Mouse (Mus musculus): ENCODE results near the gene Zfp963. TPM values are rescaled to one million over a fixed set of nuclear protein-coding genes. Genes with fewer than 3 reads are reported as not detected.

The Zfp963 gene
- 1.1 and 1.3 TPM in 2 replicates for polyA plus RNA-seq (2012; rRNA removed)

DNA sequence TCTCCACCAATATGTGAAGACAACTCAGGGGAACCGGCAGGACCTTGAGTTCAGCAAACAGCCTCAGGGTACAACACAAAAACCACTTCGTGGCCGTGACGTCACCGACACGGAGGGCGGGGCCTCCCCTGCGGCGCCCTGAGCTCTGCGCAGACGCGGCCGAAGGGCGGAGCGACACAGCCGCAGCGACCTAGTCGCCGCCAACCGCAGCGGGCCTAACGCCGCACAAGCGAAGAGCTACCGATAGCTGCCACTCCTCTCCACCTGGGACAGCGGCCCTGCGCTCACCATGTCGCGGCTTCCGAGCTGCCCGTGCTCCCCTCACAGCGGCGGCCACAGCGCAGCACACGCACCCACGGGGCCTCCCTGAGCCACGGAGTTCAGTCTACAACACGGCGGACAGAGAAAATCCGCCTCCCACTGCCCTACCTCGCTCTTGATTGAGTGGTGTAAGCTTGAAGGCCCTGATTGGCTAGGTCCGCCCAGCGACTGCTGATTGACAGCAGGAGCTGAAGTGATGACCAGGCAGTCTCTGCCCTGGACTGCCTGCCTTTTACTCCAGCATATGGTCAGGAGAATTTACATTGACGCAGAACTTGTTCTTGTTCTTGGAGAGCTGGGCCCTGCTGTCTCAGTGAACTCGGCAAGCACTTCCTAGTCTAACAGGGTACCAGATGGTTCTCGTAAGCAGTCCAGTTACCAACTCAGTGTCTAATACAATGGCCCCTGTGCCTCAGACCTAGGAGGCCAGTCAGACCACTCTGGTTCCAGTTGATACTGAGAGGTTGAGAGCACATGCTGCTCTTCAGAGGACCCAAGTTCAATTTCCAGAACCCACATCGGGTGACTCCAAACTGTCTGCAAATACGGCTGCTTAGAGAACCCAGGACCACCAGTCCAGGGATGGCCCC is at the start of gene Zfp963:
TSS of gene Zfp963 (minus strand) at position 427 of the 911 bp plus-strand sequence.
- Histone ChIP-seq H3K27me3 (ENCODE audit: control insufficient read depth, insufficient read depth, low read length) (no peaks in the 10 kb centered on the region), H3K27ac (ENCODE audit: insufficient read depth, low read length) (peak within 1 kb of the TSS; percentile 93), H3K4me3 (ENCODE audit: extremely low read depth, insufficient read depth, insufficient read length) (peak within 1 kb of the TSS; percentile 83), H3K36me3 (ENCODE audit: control insufficient read depth, insufficient read depth, low read length) (no peaks in the 10 kb centered on the region), H3K4me1 (ENCODE audit: control insufficient read depth, insufficient read depth, insufficient read length) (peaks cover 3% of the 10 kb centered on the region)
- TF ChIP-seq CTCF (IDR thresholded peaks at IDR 0.05; ENCODE audit: extremely low read depth, insufficient read depth, insufficient read length, insufficient replicate concordance) (no peak), POLR2A (IDR thresholded peaks at IDR 0.05; ENCODE audit: low read depth, low read length) (peak; percentile 92)
- DNase-seq (ENCODE audit: low read depth in 1 of 2, low spot score in 2 of 2) = peak; percentile 86 to 96
- WGBS = 5% methylated on average over 48 of the region's 48 CpGs

DNA sequence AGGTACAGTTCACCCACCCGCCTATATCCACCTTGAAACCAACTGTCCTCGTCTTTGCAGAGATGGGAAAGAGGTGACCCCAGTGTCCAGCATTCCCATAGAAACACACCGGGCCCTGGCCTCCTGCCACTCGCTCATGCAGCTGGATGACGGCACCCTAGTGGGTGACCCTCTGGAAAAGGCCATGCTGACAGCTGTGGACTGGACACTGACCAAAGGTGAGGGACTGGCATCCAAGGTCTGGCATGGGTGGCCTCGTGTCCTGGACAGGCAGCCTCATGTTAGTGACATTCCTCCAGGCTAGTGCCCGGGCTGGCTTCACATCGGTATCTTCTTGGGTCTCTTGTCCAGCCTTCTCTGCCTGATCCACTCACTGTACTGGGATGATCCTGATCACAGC is 49.5 kb upstream of the Zfp963 start:
- Histone ChIP-seq H3K4me1 (ENCODE audit: control insufficient read depth, insufficient read depth, insufficient read length) (no peaks in the 10 kb centered on the region), H3K27me3 (ENCODE audit: control insufficient read depth, insufficient read depth, low read length) (no peaks in the 10 kb centered on the region), H3K4me3 (ENCODE audit: extremely low read depth, insufficient read depth, insufficient read length) (no peak overlapping the region), H3K36me3 (ENCODE audit: control insufficient read depth, insufficient read depth, low read length) (peaks cover 79% of the 10 kb centered on the region), H3K27ac (ENCODE audit: insufficient read depth, low read length) (no peak overlapping the region)
- no peak for DNase-seq (ENCODE audit: low read depth in 1 of 2, low spot score in 2 of 2)
- 93% methylated on average over 8 of the region's 8 CpGs for WGBS
- TF ChIP-seq POLR2A (IDR thresholded peaks at IDR 0.05; ENCODE audit: low read depth, low read length) = no peak
- no peak for TF ChIP-seq CTCF (IDR thresholded peaks at IDR 0.05; ENCODE audit: extremely low read depth, insufficient read depth, insufficient read length, insufficient replicate concordance)

DNA sequence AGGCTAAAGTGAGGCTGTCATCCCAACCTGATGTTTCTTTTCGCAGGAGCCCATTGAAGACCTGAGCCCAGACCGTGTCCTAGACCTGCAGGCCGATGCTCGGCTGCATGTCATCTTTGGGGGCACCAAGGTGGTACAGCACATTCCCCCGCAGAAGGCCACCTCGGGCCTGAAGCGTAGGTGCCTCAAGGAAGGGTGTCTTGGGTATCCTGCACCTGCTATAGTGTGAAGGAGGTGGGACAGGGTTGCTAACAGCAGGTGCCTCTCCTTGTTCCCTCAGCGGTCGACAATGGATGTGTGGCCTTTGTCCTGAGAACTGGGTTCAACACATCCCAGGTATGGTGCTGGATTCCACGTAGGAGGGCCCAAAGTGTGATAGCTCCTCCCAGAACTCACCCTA is 47.9 kb upstream of the Zfp963 start:
- WGBS = 96% methylated on average over 10 of the region's 10 CpGs
- Histone ChIP-seq H3K4me1 (ENCODE audit: control insufficient read depth, insufficient read depth, insufficient read length) (peaks cover 3% of the 10 kb centered on the region; the same call in 1 of the 2 replicates), H3K27ac (ENCODE audit: insufficient read depth, low read length) (no peak overlapping the region), H3K27me3 (ENCODE audit: control insufficient read depth, insufficient read depth, low read length) (no peaks in the 10 kb centered on the region), H3K36me3 (ENCODE audit: control insufficient read depth, insufficient read depth, low read length) (peaks cover 69% of the 10 kb centered on the region), H3K4me3 (ENCODE audit: extremely low read depth, insufficient read depth, insufficient read length) (no peak overlapping the region)
- no peak for DNase-seq (ENCODE audit: low read depth in 1 of 2, low spot score in 2 of 2)
- no peak for TF ChIP-seq CTCF (IDR thresholded peaks at IDR 0.05; ENCODE audit: extremely low read depth, insufficient read depth, insufficient read length, insufficient replicate concordance)

DNA sequence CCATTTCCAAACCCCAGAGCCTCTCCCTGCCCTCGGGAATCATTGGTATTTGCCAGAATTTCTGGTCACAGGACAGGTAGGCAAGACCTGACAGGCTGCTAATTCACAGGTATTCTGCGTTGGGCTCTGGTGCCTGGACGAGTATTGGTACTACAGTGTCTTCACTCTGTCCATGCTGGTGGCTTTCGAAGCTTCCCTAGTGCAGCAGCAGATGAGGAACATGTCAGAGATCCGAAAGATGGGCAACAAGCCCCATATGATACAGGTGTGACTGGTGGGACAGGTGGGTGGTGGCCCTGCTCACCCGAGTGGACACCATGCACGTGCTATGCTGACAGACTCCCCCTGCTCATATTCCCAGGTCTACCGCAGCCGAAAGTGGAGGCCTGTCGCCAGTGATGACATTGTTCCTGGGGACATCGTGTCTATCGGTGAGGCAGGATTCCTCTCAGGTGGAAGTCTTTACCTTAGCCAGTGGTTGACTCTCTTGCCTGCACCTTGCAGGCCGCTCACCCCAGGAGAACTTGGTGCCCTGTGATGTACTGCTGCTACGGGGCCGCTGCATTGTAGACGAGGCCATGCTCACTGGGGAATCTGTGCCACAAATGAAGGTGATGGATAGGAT is 47.1 kb upstream of the Zfp963 start:
- Histone ChIP-seq H3K4me1 (ENCODE audit: control insufficient read depth, insufficient read depth, insufficient read length) (peaks cover 4% of the 10 kb centered on the region; the same call in 1 of the 2 replicates), H3K27me3 (ENCODE audit: control insufficient read depth, insufficient read depth, low read length) (no peaks in the 10 kb centered on the region), H3K36me3 (ENCODE audit: control insufficient read depth, insufficient read depth, low read length) (peaks cover 62% of the 10 kb centered on the region), H3K27ac (ENCODE audit: insufficient read depth, low read length) (no peak overlapping the region), H3K4me3 (ENCODE audit: extremely low read depth, insufficient read depth, insufficient read length) (no peak overlapping the region)
- TF ChIP-seq CTCF (IDR thresholded peaks at IDR 0.05; ENCODE audit: extremely low read depth, insufficient read depth, insufficient read length, insufficient replicate concordance) = no peak
- TF ChIP-seq POLR2A (IDR thresholded peaks at IDR 0.05; ENCODE audit: low read depth, low read length) = no peak
- DNase-seq (ENCODE audit: low read depth in 1 of 2, low spot score in 2 of 2) = no peak
- WGBS = 95% methylated on average over 16 of the region's 16 CpGs

DNA sequence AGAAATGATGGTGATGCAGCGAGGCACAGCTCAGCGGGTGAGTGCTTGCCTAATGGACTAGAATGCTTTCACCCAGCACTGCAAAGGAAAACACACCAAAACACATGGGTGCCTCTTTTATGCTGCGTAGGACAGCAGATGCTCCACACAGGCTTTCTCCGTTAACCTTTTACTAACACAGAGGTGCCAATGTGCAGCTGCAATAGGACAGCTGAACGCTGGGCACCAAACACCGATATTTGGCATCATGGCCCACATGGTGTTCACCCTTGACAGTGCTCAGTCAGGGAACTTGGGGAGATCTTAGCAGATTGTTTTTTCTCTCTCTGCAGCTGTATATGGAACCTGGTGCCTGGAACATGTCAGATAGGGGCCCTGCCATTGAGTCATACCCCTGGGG is 45.1 kb upstream of the Zfp963 start:
- Histone ChIP-seq H3K4me1 (ENCODE audit: control insufficient read depth, insufficient read depth, insufficient read length) (peaks cover 4% of the 10 kb centered on the region), H3K27me3 (ENCODE audit: control insufficient read depth, insufficient read depth, low read length) (no peaks in the 10 kb centered on the region), H3K36me3 (ENCODE audit: control insufficient read depth, insufficient read depth, low read length) (peaks cover 46% of the 10 kb centered on the region), H3K27ac (ENCODE audit: insufficient read depth, low read length) (no peak overlapping the region), H3K4me3 (ENCODE audit: extremely low read depth, insufficient read depth, insufficient read length) (no peak overlapping the region)
- TF ChIP-seq POLR2A (IDR thresholded peaks at IDR 0.05; ENCODE audit: low read depth, low read length) (no peak), CTCF (IDR thresholded peaks at IDR 0.05; ENCODE audit: extremely low read depth, insufficient read depth, insufficient read length, insufficient replicate concordance) (no peak)
- DNase-seq (ENCODE audit: low read depth in 1 of 2, low spot score in 2 of 2) = no peak
- WGBS = 97% methylated on average over 6 of the region's 6 CpGs

DNA sequence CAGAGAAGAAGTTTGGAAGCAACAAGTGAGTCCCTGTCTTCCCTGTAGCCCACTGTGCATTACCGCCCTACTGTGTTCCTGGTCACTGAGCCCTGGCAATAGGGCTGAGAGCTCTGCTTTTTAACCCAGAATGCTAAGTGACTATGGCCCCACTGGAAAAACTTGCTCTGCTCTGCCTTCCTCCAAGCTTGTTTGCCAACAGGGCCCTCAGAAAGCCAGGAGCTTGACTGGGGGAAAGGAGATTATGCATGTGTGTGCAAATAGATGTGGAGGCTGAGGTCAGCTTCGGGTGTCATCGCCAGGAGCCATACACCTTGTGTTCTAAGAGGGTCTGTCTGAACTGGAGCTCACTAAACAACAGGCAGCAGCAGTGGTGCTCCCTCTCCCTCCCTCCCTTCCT is 44.3 kb upstream of the Zfp963 start:
- TF ChIP-seq POLR2A (IDR thresholded peaks at IDR 0.05; ENCODE audit: low read depth, low read length) = no peak
- no peak for TF ChIP-seq CTCF (IDR thresholded peaks at IDR 0.05; ENCODE audit: extremely low read depth, insufficient read depth, insufficient read length, insufficient replicate concordance)
- H3K4me1 ChIP-seq (ENCODE audit: control insufficient read depth, insufficient read depth, insufficient read length) = peaks cover 6% of the 10 kb centered on the region
- no peak for DNase-seq (ENCODE audit: low read depth in 1 of 2, low spot score in 2 of 2)
- no peak overlapping the region for H3K27ac ChIP-seq (ENCODE audit: insufficient read depth, low read length)
- H3K27me3 ChIP-seq (ENCODE audit: control insufficient read depth, insufficient read depth, low read length) = no peaks in the 10 kb centered on the region
- WGBS = 98% methylated on average over 3 of the region's 3 CpGs
- H3K36me3 ChIP-seq (ENCODE audit: control insufficient read depth, insufficient read depth, low read length) = peaks cover 38% of the 10 kb centered on the region
- no peak overlapping the region for H3K4me3 ChIP-seq (ENCODE audit: extremely low read depth, insufficient read depth, insufficient read length)

All from spleen, adult 2 months (tissue).